Mouse (Mus musculus) neural tube, embryonic 14.5 days (tissue): ENCODE data around the gene Rhbdf2. TPM values are rescaled to one million over a fixed set of nuclear protein-coding genes. Genes with fewer than 3 reads are reported as not detected.
"Not testable (repeated sequence)": the region's sequence is repeated elsewhere in the genome, so short reads cannot be mapped to it uniquely, and the experiment has no call there.

Experiments used
- ATAC-seq: fragments of 200-750 bp; cut with Nextera tagmentation; 2 replicates; pipeline ENCODE4 v1.8.0; 2017; ENCODE audit warnings: low read depth, mild to moderate bottlenecking, moderate TSS enrichment, moderate library complexity
- H3K27ac ChIP-seq: fragments of 300-500 bp; sonication (generic); 2 replicates; pipeline ENCODE4 v1.5.1; 2014; ENCODE audit warnings: low read depth, mild to moderate bottlenecking, control low read depth, low read length, moderate library complexity, mixed read lengths
- H3K27me3 ChIP-seq: fragments of 300-500 bp; sonication (generic); 2 replicates; pipeline ENCODE4 v1.6.1; 2014; ENCODE audit warnings: low read length; ENCODE audit not compliant: control insufficient read depth, insufficient read depth
- H3K36me3 ChIP-seq: fragments of 300-500 bp; sonication (generic); 2 replicates; pipeline ENCODE4 v1.6.1; 2014; ENCODE audit warnings: low read length, mixed read lengths; ENCODE audit not compliant: control insufficient read depth, insufficient read depth
- H3K4me1 ChIP-seq: fragments of 300-500 bp; sonication (generic); 2 replicates; pipeline ENCODE4 v1.6.1; 2014; ENCODE audit warnings: low read length; ENCODE audit not compliant: control insufficient read depth, insufficient read depth
- H3K4me2 ChIP-seq: fragments of 300-500 bp; sonication (generic); 2 replicates; pipeline ENCODE4 v1.6.1; 2014; ENCODE audit warnings: mild to moderate bottlenecking, low read depth, low read length, control low read depth
- H3K4me3 ChIP-seq: fragments of 300-500 bp; sonication (generic); 2 replicates; pipeline ENCODE4 v1.5.1; 2014; ENCODE audit warnings: low read depth, low read length, control low read depth, mixed read lengths
- H3K9ac ChIP-seq: fragments of 300-500 bp; sonication (generic); replicated peaks from 2 replicates; pipeline ENCODE4 v1.6.1; 2014; ENCODE audit warnings: low read depth, mild to moderate bottlenecking, control low read depth, low read length, mixed read lengths
- H3K9me3 ChIP-seq: fragments of 300-500 bp; sonication (generic); 2 replicates; pipeline ENCODE4 v1.6.1; 2016; ENCODE audit warnings: low read length; ENCODE audit not compliant: control insufficient read depth
- WGBS: fragments of 180-500 bp; shearing (Covaris S2); extraction: QIAGEN DNeasy Blood & Tissue Kit; methylation state at CpG from one replicate; pipeline ENCODE4 v1.1.7; 2014; 5-methylcytosine and 5-hydroxymethylcytosine counted together
- polyA plus RNA-seq: library from polyadenylated mRNA; unstranded; fragments of >200 nt; fragmentation: Nextera tagmentation; extraction: Ambion mirVana; gene quantifications from 2 replicates; pipeline ENCODE4 v1.2.1, GENCODE M21; 2014

Rhbdf2 gene
- 0.52 and 1.1 TPM in 2 replicates for polyA plus RNA-seq

- ATAC-seq = no peak
Measured at GRCm38 (mm10) chr11:116626299-116627071, at the start of gene Rhbdf2. Gene Rhbdf2 (minus strand): TSS chr11:116627019.

GRCm38 (mm10) chr11:116676175-116676976 is 49.6 kb upstream of the Rhbdf2 start:
- Histone ChIP-seq H3K27ac (no peak overlapping the region), H3K9me3 (no peaks in the 10 kb centered on the region), H3K9ac (no peak overlapping the region), H3K4me2 (no peak overlapping the region), H3K27me3 (no peaks in the 10 kb centered on the region), H3K4me1 (peaks cover 10% of the 10 kb centered on the region), H3K36me3 (peaks cover 49% of the 10 kb centered on the region), H3K4me3 (no peak overlapping the region)
- WGBS = 93% methylated on average over 14 of the region's 14 CpGs
- ATAC-seq = no peak

More at GRCm38 (mm10) chr11:116626299-116627071, at the start of gene Rhbdf2:
- Histone ChIP-seq H3K4me3 (no peak within 1 kb of the TSS), H3K27me3 (peaks cover 20% of the 10 kb centered on the region), H3K27ac (no peak within 1 kb of the TSS), H3K9me3 (no peaks in the 10 kb centered on the region), H3K36me3 (no peaks in the 10 kb centered on the region), H3K4me2 (no peak within 1 kb of the TSS), H3K9ac (no peak within 1 kb of the TSS), H3K4me1 (peaks cover 9% of the 10 kb centered on the region; the same call in 1 of the 2 replicates)
- WGBS = 74% methylated on average over 10 of the region's 10 CpGs

GRCm38 (mm10) chr11:116675429-116675828 is 48.6 kb upstream of the Rhbdf2 start:
- not testable (repeated sequence) for H3K9ac ChIP-seq, H3K9me3 ChIP-seq, ATAC-seq, H3K27ac ChIP-seq, H3K4me2 ChIP-seq, H3K4me3 ChIP-seq, H3K27me3 ChIP-seq
- WGBS = 88% methylated on average over 6 of the region's 6 CpGs
- peaks cover 15% of the 10 kb centered on the region for H3K4me1 ChIP-seq
- peaks cover 49% of the 10 kb centered on the region for H3K36me3 ChIP-seq

GRCm38 (mm10) chr11:116674616-116675379 is 48.0 kb upstream of the Rhbdf2 start:
- Histone ChIP-seq H3K9ac (no peak overlapping the region), H3K9me3 (no peaks in the 10 kb centered on the region), H3K27ac (no peak overlapping the region), H3K4me1 (peaks cover 15% of the 10 kb centered on the region), H3K4me2 (no peak overlapping the region), H3K36me3 (peaks cover 49% of the 10 kb centered on the region), H3K4me3 (no peak overlapping the region), H3K27me3 (no peaks in the 10 kb centered on the region)
- no peak for ATAC-seq
- 61% methylated on average over 7 of the region's 7 CpGs for WGBS

- Histone ChIP-seq H3K27me3 (no peaks in the 10 kb centered on the region), H3K9me3 (no peaks in the 10 kb centered on the region), H3K36me3 (peaks cover 40% of the 10 kb centered on the region), H3K9ac (no peak overlapping the region), H3K4me2 (no peak overlapping the region), H3K4me1 (peaks cover 23% of the 10 kb centered on the region), H3K27ac (no peak overlapping the region), H3K4me3 (no peak overlapping the region)
- WGBS = 87% methylated on average over 2 of the region's 2 CpGs
- ATAC-seq = no peak
Measured at GRCm38 (mm10) chr11:116673410-116673809, 46.6 kb upstream of the Rhbdf2 start.

GRCm38 (mm10) chr11:116672595-116672994 is 45.8 kb upstream of the Rhbdf2 start:
- no peak for ATAC-seq
- Histone ChIP-seq H3K4me2 (peak overlapping the region; percentile 51), H3K9me3 (no peaks in the 10 kb centered on the region), H3K4me3 (peak overlapping the region; percentile 71), H3K27me3 (no peaks in the 10 kb centered on the region), H3K36me3 (peaks cover 34% of the 10 kb centered on the region), H3K27ac (no peak overlapping the region), H3K9ac (peak overlapping the region; percentile 85), H3K4me1 (peaks cover 23% of the 10 kb centered on the region)
- 17% methylated on average over 7 of the region's 7 CpGs for WGBS

- Histone ChIP-seq H3K4me1 (peaks cover 23% of the 10 kb centered on the region), H3K4me3 (peak overlapping the region; percentile 71), H3K36me3 (peaks cover 30% of the 10 kb centered on the region), H3K9ac (peak overlapping the region; percentile 85), H3K4me2 (peak overlapping the region; percentile 51), H3K27me3 (no peaks in the 10 kb centered on the region), H3K9me3 (no peaks in the 10 kb centered on the region), H3K27ac (peak overlapping the region; percentile 8; the same call in 1 of the 2 replicates)
- no peak for ATAC-seq
- WGBS = under 1% methylated on average over 24 of the region's 24 CpGs
Measured at GRCm38 (mm10) chr11:116671845-116672434, 45.1 kb upstream of the Rhbdf2 start.

- peak overlapping the region; percentile 8 for H3K27ac ChIP-seq
- peaks cover 25% of the 10 kb centered on the region for H3K36me3 ChIP-seq
- peak overlapping the region; percentile 71 for H3K4me3 ChIP-seq
- peak overlapping the region; percentile 85 for H3K9ac ChIP-seq
- H3K4me2 ChIP-seq = peak overlapping the region; percentile 51
- 2% methylated on average over 45 of the region's 45 CpGs for WGBS
- no peaks in the 10 kb centered on the region for H3K27me3 ChIP-seq
- peaks cover 23% of the 10 kb centered on the region for H3K4me1 ChIP-seq
- H3K9me3 ChIP-seq = no peaks in the 10 kb centered on the region
- peak; percentile 85 for ATAC-seq
Measured at GRCm38 (mm10) chr11:116671112-116671844, 44.5 kb upstream of the Rhbdf2 start.
